Mouse (Mus musculus): ENCODE measurements around the gene Gm11213. TPM values are rescaled to one million over a fixed set of nuclear protein-coding genes. Genes with fewer than 3 reads are reported as not detected.

Gene Gm11213
- total RNA-seq, 2 experiments from 2014 or later: not detected

- no peak for ATAC-seq (replicated peaks; ENCODE audit: low FRiP score, poor library complexity, severe bottlenecking)
Observed at GRCm38 (mm10) chr4:63552865-63553264, 52.2 kb downstream of the Gm11213 start.

- no peak for ATAC-seq (replicated peaks; ENCODE audit: low FRiP score, poor library complexity, severe bottlenecking)
Observed at GRCm38 (mm10) chr4:63550908-63551307, 54.2 kb downstream of the Gm11213 start.

GRCm38 (mm10) chr4:63548491-63548890, 56.6 kb downstream of the Gm11213 start:
- ATAC-seq (replicated peaks; ENCODE audit: low FRiP score, poor library complexity, severe bottlenecking): no peak

- ATAC-seq (replicated peaks; ENCODE audit: low FRiP score, poor library complexity, severe bottlenecking): no peak
Observed at GRCm38 (mm10) chr4:63547799-63548198, 57.3 kb downstream of the Gm11213 start.

Other genes starting within 250 kb of the Gm11213 start
- not detected in 2 replicates for gene Orm3, start 249.1 kb downstream of the Gm11213 start, total RNA-seq (2015; ENCODE audit: low replicate concordance)
- gene Orm3, start 249.1 kb downstream of the Gm11213 start, total RNA-seq (2017; ENCODE audit: low replicate concordance): not detected in 2 replicates
- gene Orm2, start 242.8 kb downstream of the Gm11213 start, total RNA-seq (2015; ENCODE audit: low replicate concordance): not detected in 2 replicates
- not detected in 2 replicates for gene Orm2, start 242.8 kb downstream of the Gm11213 start, total RNA-seq (2017; ENCODE audit: low replicate concordance)
- 18.7 and 26.4 TPM in 2 replicates for gene Akna, start 201.9 kb downstream of the Gm11213 start, total RNA-seq (2015; ENCODE audit: low replicate concordance)
- 12.0 and 13.1 TPM in 2 replicates for gene Akna, start 201.9 kb downstream of the Gm11213 start, total RNA-seq (2017; ENCODE audit: low replicate concordance)
- gene Whrn, start 109.3 kb downstream of the Gm11213 start, total RNA-seq (2015; ENCODE audit: low replicate concordance): 0.84 TPM in 1 of 2 replicates, not detected in the other
- 0.77 TPM in 1 of 2 replicates, not detected in the other for gene Whrn, start 109.3 kb downstream of the Gm11213 start, total RNA-seq (2017; ENCODE audit: low replicate concordance)
- 83.0 and 91.2 TPM in 2 replicates for gene Atp6v1g1, start 60.5 kb downstream of the Gm11213 start, total RNA-seq (2015; ENCODE audit: low replicate concordance)
- gene Atp6v1g1, start 60.5 kb downstream of the Gm11213 start, total RNA-seq (2017; ENCODE audit: low replicate concordance): 52.5 and 69.6 TPM in 2 replicates
- 0.42 and 1.4 TPM in 2 replicates for gene Tmem268, start 46.5 kb downstream of the Gm11213 start, total RNA-seq (2015; ENCODE audit: low replicate concordance)
- 2.0 and 2.1 TPM in 2 replicates for gene Tmem268, start 46.5 kb downstream of the Gm11213 start, total RNA-seq (2017; ENCODE audit: low replicate concordance)
- not detected in 2 replicates for gene Tex48, start 17.2 kb upstream of the Gm11213 start, total RNA-seq (2015; ENCODE audit: low replicate concordance)
- gene Tex48, start 17.2 kb upstream of the Gm11213 start, total RNA-seq (2017; ENCODE audit: low replicate concordance): not detected in 2 replicates
- gene Gm11214, start 58.1 kb upstream of the Gm11213 start, total RNA-seq (2015; ENCODE audit: low replicate concordance): not detected in 2 replicates
- not detected in 2 replicates for gene Gm11214, start 58.1 kb upstream of the Gm11213 start, total RNA-seq (2017; ENCODE audit: low replicate concordance)
- not detected in 2 replicates for gene Tnfsf15, start 139.9 kb upstream of the Gm11213 start, total RNA-seq (2015; ENCODE audit: low replicate concordance)
- gene Tnfsf15, start 139.9 kb upstream of the Gm11213 start, total RNA-seq (2017; ENCODE audit: low replicate concordance): not detected in 2 replicates

Data from erythroid progenitor cell, adult 5-6 weeks (primary cell).